Comparison of ENCODE assay signal across 8 mouse cellular contexts in genomic region chr13:69691074-69691473, GRCm38 (mm10). TPM values are rescaled to one million over a fixed set of nuclear protein-coding genes. Genes with fewer than 3 reads are reported as not detected.
DNase-seq lines count a peak whose midpoint lies in the region; ATAC-seq lines count a peak whose summit lies in the region.

No protein-coding gene starts in this region.

- peak; percentile 3 to 60 for DNase-seq in heart, adult 18-20 months
- no peak for DNase-seq in heart, embryonic 10.5 days (ENCODE audit: low spot score)
- peak; percentile 59 for DNase-seq in 3T3-L1 (ENCODE audit: low read depth, low spot score)
- peak; percentile 43 for DNase-seq in adrenal gland, adult 2 months
- DNase-seq in embryo, embryonic 10 days (ENCODE audit: low spot score): peak; percentile 52
- DNase-seq in kidney, postnatal 36 days: peak; percentile 31 to 81
- DNase-seq in thymus, postnatal 25 days: peak; percentile 25

- H3K9me3 ChIP-seq in heart, embryonic 10.5 days: no peaks in the 10 kb centered on the region

- no peaks in the 10 kb centered on the region for H3K4me1 ChIP-seq in heart, embryonic 10.5 days

- ATAC-seq in megakaryocyte-erythroid progenitor cell, adult 5-6 weeks (replicated peaks; ENCODE audit: low FRiP score, low TSS enrichment, poor library complexity, severe bottlenecking): peak; percentile 59; the same call in 1 of the 2 replicates

- H3K27me3 ChIP-seq in heart, embryonic 10.5 days (ENCODE audit: insufficient read depth, poor library complexity, severe bottlenecking): no peaks in the 10 kb centered on the region

- H3K27ac ChIP-seq in heart, embryonic 10.5 days: no peak overlapping the region

- WGBS in heart, embryonic 10.5 days: 32% methylated on average over 7 of the region's 7 CpGs

- no peak overlapping the region for H3K4me3 ChIP-seq in heart, embryonic 10.5 days

- H3K36me3 ChIP-seq in heart, embryonic 10.5 days: no peaks in the 10 kb centered on the region

RNA-seq across cellular contexts. Expression of gene Ube2ql1, which starts 48.6 kb away (rescaled TPM):
- 1 to 10 TPM; 6.9 to 7.2 TPM for total RNA-seq in heart, adult 18-20 months (2021)
- 0.80 and 0.98 TPM in 2 replicates for polyA plus RNA-seq in heart, embryonic 10.5 days (2016; fragmentation: Nextera tagmentation; extraction: Ambion mirVana)
- 1 to 10 TPM; 1.1 to 3.1 TPM for total RNA-seq in adrenal gland, adult 2 months (2021)
- polyA plus RNA-seq in adrenal gland, adult 2 months (2012; rRNA removed): 2.0 and 2.8 TPM in 2 replicates
- total RNA-seq in megakaryocyte-erythroid progenitor cell, adult 5-6 weeks (2014; fragmentation: Nextera tagmentation): not detected in 2 replicates
- total RNA-seq in megakaryocyte-erythroid progenitor cell, adult 5-6 weeks (2017): not detected in 2 replicates
